Comparison of ENCODE assay signal across 9 mouse cellular contexts in the genomic region with DNA sequence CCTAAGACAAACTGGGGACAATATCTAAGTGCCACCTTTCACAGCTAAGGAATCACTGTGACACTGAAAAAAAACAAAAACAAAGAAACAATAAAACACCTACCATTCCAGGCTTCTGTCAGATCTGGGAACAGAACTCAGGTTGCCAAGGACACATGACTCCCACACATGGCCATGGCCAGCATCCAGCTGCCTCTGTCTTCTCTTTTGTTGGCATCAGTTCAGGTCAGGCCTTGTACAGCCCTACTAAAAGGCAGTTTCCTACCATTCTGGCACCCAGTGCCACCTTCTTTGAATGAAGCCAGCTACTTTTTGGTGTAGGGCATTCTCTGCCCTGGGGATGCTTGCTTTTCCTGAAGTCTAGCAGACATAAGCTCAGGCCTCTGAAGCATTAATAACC.
DNase-seq lines count a peak whose midpoint lies in the region; ATAC-seq and TF ChIP-seq lines count a peak whose summit lies in the region.
"Had no signal": no experiment of that assay in that cellular context is flagged by ENCODE, and none has a peak within 500 bp of the region (broad histone marks: within the 10 kb centered on the region; RNA-seq: fewer than 3 reads in every experiment).

No protein-coding gene starts in this region.

- no peak for TF ChIP-seq POLR2A in brain, embryonic 14.5 days (IDR thresholded peaks at IDR 0.05; ENCODE audit: borderline replicate concordance, extremely low read depth, insufficient read depth, insufficient read length, poor library complexity, severe bottlenecking)

- no peak overlapping the region for H3K27ac ChIP-seq in lung, embryonic 14.5 days (ENCODE audit: low read depth)
- H3K27ac ChIP-seq in lung, postnatal 0 days (ENCODE audit: low read length): no peak overlapping the region
- H3K27ac ChIP-seq: midbrain, embryonic 12.5 days had no signal

- no peak for TF ChIP-seq EP300 in lung, postnatal 0 days (IDR thresholded peaks at IDR 0.05)

- ATAC-seq in lung, embryonic 14.5 days (ENCODE audit: insufficient read depth): no peak
- no peak for ATAC-seq in lung, postnatal 0 days

- no peaks in the 10 kb centered on the region for H3K9me3 ChIP-seq in lung, embryonic 14.5 days (ENCODE audit: low read depth, low read length)
- no peaks in the 10 kb centered on the region for H3K9me3 ChIP-seq in lung, postnatal 0 days (ENCODE audit: low read length)
- H3K9me3 ChIP-seq: midbrain, embryonic 12.5 days had no signal

- no peaks in the 10 kb centered on the region for H3K36me3 ChIP-seq in lung, embryonic 14.5 days (ENCODE audit: insufficient read depth)
- H3K36me3 ChIP-seq in lung, postnatal 0 days (ENCODE audit: insufficient read depth, low read length): no peaks in the 10 kb centered on the region
- H3K36me3 ChIP-seq: midbrain, embryonic 12.5 days had no signal

- no peak overlapping the region for H3K4me3 ChIP-seq in lung, embryonic 14.5 days (ENCODE audit: low read depth, low read length)
- no peak overlapping the region for H3K4me3 ChIP-seq in lung, postnatal 0 days (ENCODE audit: low read depth, low read length)
- H3K4me3 ChIP-seq: midbrain, embryonic 12.5 days had no signal

- no peak for TF ChIP-seq CTCF in lung, embryonic 14.5 days (IDR thresholded peaks at IDR 0.05; ENCODE audit: low read depth)
- no peak for TF ChIP-seq CTCF in lung, postnatal 0 days (IDR thresholded peaks at IDR 0.05)
- TF ChIP-seq CTCF in brain, embryonic 14.5 days (IDR thresholded peaks at IDR 0.05; ENCODE audit: borderline replicate concordance, extremely low read depth, insufficient read depth, insufficient read length): no peak

- DNase-seq in lung, embryonic 14.5 days: peak; percentile 19
- DNase-seq in lung, postnatal 0 days (ENCODE audit: low spot score): no peak
- DNase-seq in brain, embryonic 14.5 days (ENCODE audit: low read depth): peak; percentile 53
- DNase-seq in heart, postnatal 14 days: peak; percentile 47 to 52
- DNase-seq in ovary, adult 18-20 months (ENCODE audit: low spot score): peak; percentile 66
- no peak for DNase-seq in spleen, adult 12 weeks (ENCODE audit: low spot score)
- no peak for DNase-seq in urinary bladder, postnatal 14 days (ENCODE audit: low spot score)
- DNase-seq: spleen, adult 18-20 months had no signal

- H3K4me1 ChIP-seq in lung, embryonic 14.5 days (ENCODE audit: insufficient read depth): peaks cover 11% of the 10 kb centered on the region
- H3K4me1 ChIP-seq in lung, postnatal 0 days (ENCODE audit: insufficient read depth, low read depth, low read length): peaks cover 11% of the 10 kb centered on the region; the same call in 1 of the 2 replicates

- intact Hi-C loops in heart, postnatal 14 days (cut with DNase I): loop anchor here (5.0 kb wide), 1 partner anchor 159 kb away; no protein-coding TSS in a partner anchor

- H3K27me3 ChIP-seq in lung, embryonic 14.5 days (ENCODE audit: insufficient read depth, low read length): no peaks in the 10 kb centered on the region
- no peaks in the 10 kb centered on the region for H3K27me3 ChIP-seq in lung, postnatal 0 days (replicated peaks; ENCODE audit: insufficient read depth, low read length)

- no peak overlapping the region for H3K9ac ChIP-seq in lung, embryonic 14.5 days
- no peak overlapping the region for H3K9ac ChIP-seq in lung, postnatal 0 days (replicated peaks; ENCODE audit: low read depth)
- H3K9ac ChIP-seq: midbrain, embryonic 12.5 days had no signal

- H3K4me2 ChIP-seq in lung, embryonic 14.5 days: no peak overlapping the region
- H3K4me2 ChIP-seq in lung, postnatal 0 days (replicated peaks; ENCODE audit: low read depth, low read length): no peak overlapping the region
- H3K4me2 ChIP-seq: midbrain, embryonic 12.5 days had no signal

Comparison
In these comparisons a context has a peak if more than half of its experiments do, and no peak if none do; other contexts are left out.
1. DNase-seq: peak in lung, embryonic 14.5 days (single experiment), brain, embryonic 14.5 days (single experiment), heart, postnatal 14 days (2 of 2) and ovary, adult 18-20 months (single experiment); none in lung, postnatal 0 days (single experiment), spleen, adult 12 weeks (single experiment) and urinary bladder, postnatal 14 days (single experiment).